Mouse (Mus musculus): Measurements from ENCODE around the gene Scamp3.
"Not testable (repeated sequence)": the region's sequence is repeated elsewhere in the genome, so short reads cannot be mapped to it uniquely, and the experiment has no call there.

Scamp3 gene

DNA sequence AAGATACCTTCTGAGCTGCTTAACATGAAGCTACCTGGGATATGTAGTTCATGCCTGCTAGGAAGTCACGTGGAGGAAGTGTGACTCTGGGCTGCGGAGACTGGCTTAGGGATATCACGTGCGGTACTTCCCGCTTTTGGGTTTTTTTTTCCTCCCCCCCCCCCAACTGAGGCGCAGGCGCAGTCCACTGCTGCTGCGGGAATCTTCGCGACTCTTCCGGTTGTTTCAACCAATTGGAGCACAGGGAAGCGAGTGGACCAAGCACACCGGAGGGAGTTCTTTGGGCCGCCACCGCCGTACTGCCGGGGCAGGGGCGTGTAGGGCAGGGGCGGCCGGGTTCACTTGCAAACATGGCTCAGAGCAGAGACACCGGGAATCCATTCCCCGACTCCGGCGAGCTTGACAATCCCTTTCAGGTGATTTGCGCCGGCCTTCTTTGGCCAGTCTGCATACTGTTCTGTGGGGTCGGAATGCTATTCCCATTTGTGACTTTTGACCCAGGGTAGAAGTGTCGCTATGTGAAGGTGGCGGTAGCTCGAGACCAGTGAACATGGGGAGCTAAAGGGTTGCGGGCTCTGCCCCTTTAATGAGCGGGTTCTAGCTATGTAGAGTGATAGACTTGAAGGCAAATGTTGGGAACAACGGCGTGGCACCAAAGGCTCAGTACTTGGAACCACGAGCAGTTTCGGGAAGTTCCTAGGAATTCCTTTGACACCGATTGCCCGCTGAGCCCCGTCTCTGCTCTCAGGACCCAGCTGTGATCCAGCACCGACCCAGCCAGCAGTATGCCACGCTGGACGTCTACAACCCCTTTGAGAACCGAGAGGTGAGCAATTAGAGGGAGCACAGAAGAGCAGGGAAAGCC is at the start of gene Scamp3:
TSS of gene Scamp3 (plus strand) at position 232 of the 865 bp plus-strand sequence.
- ATAC-seq (ENCODE audit: insufficient number of reproducible peaks, low FRiP score, low TSS enrichment): peak; percentile 94

DNA sequence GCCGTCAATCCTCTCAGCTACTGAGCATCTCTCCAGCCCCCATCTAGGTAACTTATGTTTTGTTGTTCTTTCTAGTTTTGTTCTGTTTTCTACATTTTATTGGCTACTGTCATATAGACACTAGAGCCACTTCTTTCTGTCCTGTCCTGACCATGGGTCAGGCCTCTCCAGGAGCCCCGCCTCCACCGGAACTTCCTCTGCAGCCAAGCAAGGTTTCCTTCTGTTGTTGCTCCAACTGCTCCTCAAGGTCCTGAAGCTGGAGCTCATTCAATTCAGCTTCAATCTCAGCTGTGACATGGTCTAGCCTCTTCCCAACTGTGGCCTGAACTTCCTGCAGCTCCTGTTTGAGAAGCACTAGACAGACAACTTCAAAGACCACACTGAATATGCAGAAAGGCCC is 47.4 kb upstream of the Scamp3 start:
- ATAC-seq (ENCODE audit: insufficient number of reproducible peaks, low FRiP score, low TSS enrichment): no peak

- ATAC-seq (ENCODE audit: insufficient number of reproducible peaks, low FRiP score, low TSS enrichment): no peak
These were observed 45.5 kb upstream of the Scamp3 start for GRCm38 (mm10) chr3:89131816-89132215.

- peak; percentile 83; the same call in 1 of the 2 replicates for ATAC-seq (ENCODE audit: insufficient number of reproducible peaks, low FRiP score, low TSS enrichment)
These were observed 44.8 kb upstream of the Scamp3 start for GRCm38 (mm10) chr3:89132285-89133062.

DNA sequence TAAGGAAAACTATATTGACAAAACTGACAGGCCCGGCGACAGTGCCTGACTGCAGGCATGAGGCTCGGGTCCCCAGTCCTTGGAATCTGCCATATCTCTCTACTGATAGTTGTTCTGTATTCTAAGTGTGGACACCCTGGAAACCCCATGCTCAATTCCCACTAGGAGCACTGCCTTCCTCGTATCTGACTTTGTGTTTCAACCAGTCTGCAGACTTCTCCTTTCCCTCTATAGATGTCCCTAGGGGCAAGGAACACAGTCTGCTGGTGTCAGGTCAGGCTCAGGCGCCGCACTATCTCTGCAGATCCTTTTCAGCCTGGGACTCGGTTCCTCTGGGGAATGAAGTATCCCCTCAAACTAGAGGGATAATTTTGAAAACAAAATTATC is 44.2 kb upstream of the Scamp3 start:
- ATAC-seq (ENCODE audit: insufficient number of reproducible peaks, low FRiP score, low TSS enrichment): no peak

DNA sequence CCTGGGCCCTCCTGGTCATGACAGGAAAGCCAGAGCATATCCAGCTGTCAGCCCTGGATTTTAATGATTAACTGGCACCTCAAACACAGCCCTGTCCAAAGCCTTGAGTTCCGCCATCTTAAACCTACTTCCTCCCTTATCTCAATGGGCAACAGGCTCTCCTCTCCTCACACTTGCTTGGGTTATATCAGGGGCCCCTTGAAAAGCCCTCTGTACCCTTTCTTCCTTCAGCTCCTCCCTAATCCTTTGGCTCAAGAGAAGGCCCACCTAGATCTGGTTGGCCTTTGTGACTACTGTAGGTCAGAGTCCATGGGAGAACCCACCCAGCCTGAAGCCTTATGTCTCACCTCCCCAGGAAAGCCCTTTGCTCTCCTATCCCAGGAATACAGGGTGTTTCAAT is 43.5 kb upstream of the Scamp3 start:
- ATAC-seq (ENCODE audit: insufficient number of reproducible peaks, low FRiP score, low TSS enrichment): no peak

DNA sequence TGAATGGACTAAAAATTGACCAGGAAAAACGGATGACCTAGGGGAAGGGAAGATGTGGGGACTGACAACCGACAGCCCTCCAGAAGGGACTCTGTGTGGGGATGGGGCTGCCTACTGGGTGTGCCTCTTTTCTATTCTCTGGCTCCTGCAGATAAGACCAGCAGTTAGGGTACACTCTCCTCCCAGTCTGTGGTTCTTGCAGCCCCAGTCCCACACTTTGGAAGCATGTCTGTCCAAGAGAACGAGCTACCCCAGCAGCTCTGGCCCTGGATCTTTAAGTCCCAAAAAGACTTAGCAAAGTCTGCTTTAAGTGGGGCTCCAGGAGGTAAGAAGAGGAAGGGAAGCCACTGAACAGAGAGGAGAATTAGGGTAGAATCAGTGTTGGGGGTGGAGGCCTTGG is 41.3 kb upstream of the Scamp3 start, which contains the start of gene Pklr:
TSS of gene Pklr (plus strand) at position 185 of the 400 bp plus-strand sequence.
- no peak for ATAC-seq (ENCODE audit: insufficient number of reproducible peaks, low FRiP score, low TSS enrichment)

DNA sequence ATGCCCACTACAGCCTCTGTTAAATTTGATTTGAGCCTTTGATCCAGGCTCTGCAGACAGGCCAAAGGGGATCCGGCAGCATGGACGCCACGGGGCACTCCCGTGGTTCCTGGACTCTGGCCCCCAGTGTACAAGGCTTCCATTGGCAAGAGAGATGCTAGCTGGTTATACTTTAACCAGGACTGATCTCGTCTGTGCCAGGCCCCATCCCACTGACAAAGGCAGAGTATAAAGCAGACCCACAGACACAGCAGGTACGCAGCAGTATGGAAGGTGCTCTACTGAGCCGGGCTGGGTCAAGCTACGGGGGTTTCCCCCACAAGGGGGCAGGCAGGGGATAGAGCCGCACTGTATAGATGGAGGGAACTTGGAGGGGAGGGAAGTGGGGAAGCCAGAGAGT is 40.9 kb upstream of the Scamp3 start:
- ATAC-seq (ENCODE audit: insufficient number of reproducible peaks, low FRiP score, low TSS enrichment): no peak

DNA sequence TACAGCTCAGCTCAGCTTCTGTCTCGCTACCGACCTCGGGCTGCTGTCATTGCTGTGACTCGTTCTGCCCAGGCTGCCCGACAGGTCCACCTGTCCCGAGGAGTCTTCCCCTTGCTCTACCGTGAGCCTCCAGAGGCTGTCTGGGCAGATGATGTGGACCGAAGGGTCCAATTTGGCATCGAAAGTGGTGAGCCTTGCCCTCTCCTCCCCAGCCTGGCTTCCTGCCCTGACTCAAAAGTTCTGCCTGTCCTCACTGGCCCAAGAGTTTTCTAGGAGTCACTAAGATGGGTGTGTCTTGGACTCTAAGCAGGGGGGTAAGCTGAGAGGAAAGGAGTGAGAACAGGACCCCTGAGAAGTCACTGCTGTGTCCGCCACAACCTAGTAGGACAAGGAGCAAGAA is 32.5 kb upstream of the Scamp3 start:
- no peak for ATAC-seq (ENCODE audit: insufficient number of reproducible peaks, low FRiP score, low TSS enrichment)

- no peak for ATAC-seq (ENCODE audit: insufficient number of reproducible peaks, low FRiP score, low TSS enrichment)
These were observed 31.7 kb upstream of the Scamp3 start for GRCm38 (mm10) chr3:89145566-89145965.

DNA sequence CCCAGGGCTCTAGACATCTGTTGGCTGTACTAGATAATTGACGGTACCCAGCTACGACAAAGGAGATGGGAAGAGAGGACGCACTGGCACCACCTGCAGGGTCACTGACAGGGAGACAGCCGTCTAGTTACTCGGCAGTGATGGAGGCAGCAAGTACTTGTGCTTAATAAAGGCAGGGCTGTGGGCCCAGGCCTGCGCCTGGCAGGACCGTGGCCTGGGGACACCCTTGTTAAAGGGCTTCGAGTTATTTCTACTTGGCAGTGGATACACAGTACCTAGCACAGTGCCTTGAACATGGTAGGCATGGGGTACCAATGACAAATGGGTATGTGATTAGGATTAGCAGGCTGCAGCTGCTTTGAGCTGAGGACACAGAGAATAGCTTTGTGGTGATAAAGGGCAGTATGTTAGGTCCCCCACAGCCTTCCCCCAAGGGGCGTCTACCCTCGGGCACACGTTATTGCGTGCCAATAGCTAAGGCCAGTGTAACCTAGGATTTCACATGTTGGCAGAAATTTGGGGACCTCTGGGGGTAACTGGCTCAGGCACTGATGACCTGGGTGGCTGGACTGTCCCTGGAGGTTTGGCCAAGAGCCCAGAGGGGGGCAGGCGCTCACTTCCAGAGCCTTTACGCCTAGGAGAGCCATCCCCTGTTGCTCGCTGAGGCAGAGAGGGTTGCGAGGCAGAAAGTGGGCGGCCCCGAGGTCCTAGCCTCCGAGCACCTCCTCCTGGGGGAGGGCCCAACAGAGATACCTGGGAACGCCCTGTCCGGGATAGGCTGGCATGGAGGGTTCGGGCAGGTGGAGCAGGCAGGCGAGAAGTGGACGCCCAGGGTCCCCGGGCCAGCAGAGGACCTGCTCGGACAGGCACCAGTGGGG is 29.9 kb upstream of the Scamp3 start:
- ATAC-seq (ENCODE audit: insufficient number of reproducible peaks, low FRiP score, low TSS enrichment): no peak

DNA sequence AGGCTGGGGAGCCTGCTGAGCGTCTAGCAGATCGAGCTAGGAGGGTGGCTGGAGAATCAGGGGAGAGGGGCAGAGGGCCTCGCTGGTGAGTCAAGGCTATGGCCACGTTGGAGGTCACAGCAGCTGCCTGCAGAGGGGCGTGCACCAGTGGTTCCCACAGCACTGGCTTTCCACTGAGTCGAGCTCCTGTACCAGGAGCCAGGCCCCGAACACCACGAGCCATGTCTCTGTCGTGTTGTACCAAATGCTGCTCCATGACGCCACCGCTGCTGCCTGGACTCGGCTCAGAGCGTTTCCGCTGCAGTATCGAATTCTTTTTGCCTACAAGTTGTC is 29.3 kb upstream of the Scamp3 start:
- no peak for ATAC-seq (ENCODE audit: insufficient number of reproducible peaks, low FRiP score, low TSS enrichment)

- ATAC-seq (ENCODE audit: insufficient number of reproducible peaks, low FRiP score, low TSS enrichment): no peak
These were observed 28.7 kb upstream of the Scamp3 start for GRCm38 (mm10) chr3:89148567-89148966.

- ATAC-seq (ENCODE audit: insufficient number of reproducible peaks, low FRiP score, low TSS enrichment): no peak
These were observed 25.0 kb upstream of the Scamp3 start for GRCm38 (mm10) chr3:89152084-89152835.

DNA sequence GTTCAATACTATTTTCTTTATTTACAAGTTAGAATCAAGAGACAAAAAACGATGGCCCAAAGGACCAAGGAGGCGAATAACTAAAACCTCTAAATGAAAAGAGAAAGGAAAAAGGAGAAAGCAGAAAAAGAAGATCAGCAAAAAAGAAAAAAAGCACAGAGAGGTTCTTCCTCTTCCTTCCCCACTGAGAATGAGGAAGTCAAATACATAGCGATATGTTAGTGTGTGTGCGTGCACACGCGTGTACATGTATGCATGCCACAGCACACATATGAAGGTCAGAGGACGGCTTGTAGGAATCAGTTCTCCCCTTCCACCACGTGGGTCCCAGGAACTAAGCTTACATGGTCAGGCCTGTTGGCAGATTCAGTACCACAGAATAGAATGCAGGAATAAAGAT is 20.3 kb upstream of the Scamp3 start:
- ATAC-seq (ENCODE audit: insufficient number of reproducible peaks, low FRiP score, low TSS enrichment): no peak

- ATAC-seq (ENCODE audit: insufficient number of reproducible peaks, low FRiP score, low TSS enrichment): no peak
These were observed 18.6 kb upstream of the Scamp3 start for GRCm38 (mm10) chr3:89158651-89159050.

GRCm38 (mm10) chr3:89159211-89159610 is 18.1 kb upstream of the Scamp3 start:
- no peak for ATAC-seq (ENCODE audit: insufficient number of reproducible peaks, low FRiP score, low TSS enrichment)

GRCm38 (mm10) chr3:89159616-89160344 is 17.5 kb upstream of the Scamp3 start, which contains the start of gene Hcn3:
Gene Hcn3 (minus strand): TSS chr3:89160196.
- peak; percentile 49; the same call in 1 of the 2 replicates for ATAC-seq (ENCODE audit: insufficient number of reproducible peaks, low FRiP score, low TSS enrichment)

DNA sequence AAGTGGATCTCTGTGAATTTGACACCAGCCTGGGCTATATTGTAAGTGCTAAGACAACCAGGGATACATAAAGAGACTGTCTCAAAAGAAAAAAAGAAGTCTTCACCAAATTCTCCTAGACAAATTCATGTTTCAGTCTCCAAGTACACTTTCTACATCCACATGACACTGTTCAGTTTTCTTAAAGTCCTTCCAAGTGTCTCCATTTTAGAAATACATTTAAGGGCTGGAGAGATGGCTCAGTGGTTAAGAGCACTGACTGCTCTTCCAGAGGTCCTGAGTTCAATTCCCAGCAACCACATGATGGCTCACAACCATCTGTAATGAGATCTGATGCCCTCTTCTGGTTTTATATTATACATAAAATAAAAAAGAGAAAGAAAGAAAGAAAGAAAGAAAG is 16.1 kb upstream of the Scamp3 start:
- ATAC-seq (ENCODE audit: insufficient number of reproducible peaks, low FRiP score, low TSS enrichment): not testable (repeated sequence)
